Mouse (Mus musculus) lung, adult 10 weeks (tissue): ENCODE data around the gene Opa3. TPM values are rescaled to one million over a fixed set of nuclear protein-coding genes. Genes with fewer than 3 reads are reported as not detected.

ENCODE experiments used
- polyA plus RNA-seq: library from polyadenylated mRNA; stranded (reverse); fragments of 350-450 nt; fragmentation: Illumina TruSeq; extraction: RNeasy Lipid Tissue Mini Kit (QIAGEN cat#74804); gene quantifications from one replicate; pipeline ENCODE4 v1.2.3, GENCODE M21; 2014; ENCODE audit warnings: low read depth, low replicate concordance; ENCODE audit not compliant: insufficient read depth

The Opa3 gene
- 14.0 TPM for polyA plus RNA-seq

GRCm38 (mm10) chr7:19227883-19228792, at the start of gene Opa3:
Gene Opa3 (plus strand): TSS chr7:19228334.

GRCm38 (mm10) chr7:19211996-19212755, 16.0 kb upstream of the Opa3 start, which contains the start of gene Gpr4:
Gene Gpr4 (plus strand): TSS chr7:19212538.

DNA sequence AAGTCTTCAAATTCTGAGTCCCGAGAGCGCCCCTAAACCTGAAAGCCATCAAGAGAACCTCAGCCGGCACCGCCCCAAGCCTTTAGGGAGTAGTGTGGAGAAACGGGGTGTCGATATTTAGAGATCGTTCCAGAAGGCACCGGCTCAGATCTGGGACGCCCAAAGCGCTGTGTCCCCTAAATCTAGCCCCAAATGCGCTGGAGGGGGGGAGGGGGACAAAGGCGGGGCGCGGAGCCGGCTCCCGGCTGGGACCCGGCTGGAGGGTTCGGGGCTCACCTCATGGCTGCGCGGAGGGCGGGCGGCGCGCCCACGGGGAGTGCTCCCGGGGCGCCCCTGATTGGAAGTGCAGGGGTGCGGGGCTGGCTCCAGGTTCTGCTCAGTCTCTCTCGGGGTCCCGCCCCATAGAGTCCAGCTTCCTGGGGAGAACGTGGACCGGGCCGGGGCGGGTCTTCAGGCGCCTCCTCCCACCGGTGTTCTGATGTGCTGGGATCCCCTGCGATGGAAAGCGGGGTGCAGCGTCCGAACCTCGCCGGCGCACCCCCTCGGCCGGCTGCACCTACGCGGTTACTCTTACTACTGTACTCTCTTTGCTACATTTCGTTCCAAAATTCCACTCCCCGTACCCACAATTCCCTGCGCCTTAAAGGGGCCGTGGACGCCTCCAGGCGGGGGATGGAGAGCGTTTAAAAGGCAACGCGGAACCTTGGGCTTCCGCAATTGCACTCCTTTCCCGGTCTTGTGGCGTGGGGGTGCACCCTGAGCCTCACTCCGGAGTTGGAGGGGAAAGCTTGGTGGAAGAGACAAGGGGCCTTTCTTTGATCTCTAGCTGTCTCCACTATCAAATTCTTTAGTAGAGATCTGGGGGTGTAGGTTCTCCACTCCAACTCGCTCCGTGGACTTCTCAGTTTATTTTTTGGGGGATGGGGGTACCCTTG, 43.4 kb downstream of the Opa3 start, which contains the start of gene Vasp:
Gene Vasp, minus strand, starts transcription at position 580 of the 935 bp plus-strand sequence.

DNA sequence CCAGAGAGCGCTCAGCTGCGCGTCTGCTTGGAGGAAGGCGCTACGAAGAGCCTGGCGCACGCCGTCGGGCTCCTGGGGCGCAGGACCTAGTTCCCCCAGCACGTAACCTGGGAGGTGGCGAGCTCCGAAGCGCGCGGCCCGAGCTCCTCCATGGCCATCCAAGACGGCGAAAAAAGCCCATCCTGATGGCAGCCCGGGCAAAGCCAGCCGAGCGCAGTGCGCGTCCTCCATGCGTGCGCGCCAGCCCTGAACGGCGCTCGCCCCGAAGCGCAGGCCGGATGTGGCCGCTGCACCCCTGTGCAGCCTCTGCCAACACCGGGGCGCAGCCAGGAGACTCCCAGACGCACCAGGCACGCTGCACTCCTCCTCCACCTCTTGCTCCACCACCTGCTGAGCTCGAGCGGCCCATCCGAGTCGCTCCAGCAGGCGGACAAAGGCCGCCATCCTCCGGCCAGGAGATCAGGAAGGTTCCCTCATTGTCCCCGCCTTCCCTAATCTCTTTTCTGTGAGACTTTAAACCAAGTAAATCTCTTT, 51.5 kb downstream of the Opa3 start, which contains the start of gene Ppm1n:
Gene Ppm1n, minus strand, starts transcription at position 484 of the 534 bp plus-strand sequence.

GRCm38 (mm10) chr7:19282385-19282784, 54.3 kb downstream of the Opa3 start, which contains the start of gene Rtn2:
Gene Rtn2 (plus strand): TSS chr7:19282624.

Other genes starting within 250 kb of the Opa3 start
- gene Nanos2, start 240.9 kb upstream of the Opa3 start, polyA plus RNA-seq, result not detected
- gene Mypop, start 237.1 kb upstream of the Opa3 start, polyA plus RNA-seq, result 2.8 TPM
- 19.2 TPM for gene Irf2bp1, start 224.3 kb upstream of the Opa3 start, polyA plus RNA-seq
- 0.19 TPM for gene Foxa3, start 204.8 kb upstream of the Opa3 start, polyA plus RNA-seq
- 35.7 TPM for gene Sympk, start 204.0 kb upstream of the Opa3 start, polyA plus RNA-seq
- not detected for gene Rsph6a, start 173.6 kb upstream of the Opa3 start, polyA plus RNA-seq
- 27.0 TPM for gene Dmwd, start 152.1 kb upstream of the Opa3 start, polyA plus RNA-seq
- gene Dmpk, start 144.5 kb upstream of the Opa3 start, polyA plus RNA-seq, result 30.8 TPM
- 6.2 TPM for gene Six5, start 133.7 kb upstream of the Opa3 start, polyA plus RNA-seq
- not detected for gene Gm4969, start 110.0 kb upstream of the Opa3 start, polyA plus RNA-seq
- gene Fbxo46, start 108.5 kb upstream of the Opa3 start, polyA plus RNA-seq, result 5.1 TPM
- gene Qpctl, start 79.0 kb upstream of the Opa3 start, polyA plus RNA-seq, result 6.5 TPM
- gene Snrpd2, start 78.6 kb upstream of the Opa3 start, polyA plus RNA-seq, result 65.6 TPM
- gene Gipr, start 62.2 kb upstream of the Opa3 start, polyA plus RNA-seq, result 0.12 TPM
- 40.3 TPM for gene Eml2, start 51.9 kb upstream of the Opa3 start, polyA plus RNA-seq
- 4.3 TPM for gene Gpr4, start 15.8 kb upstream of the Opa3 start, polyA plus RNA-seq
- gene Vasp, start 43.5 kb downstream of the Opa3 start, polyA plus RNA-seq, result 88.6 TPM
- gene Ppm1n, start 51.7 kb downstream of the Opa3 start, polyA plus RNA-seq, result not detected
- gene Rtn2, start 54.3 kb downstream of the Opa3 start, polyA plus RNA-seq, result 22.9 TPM
- gene Fosb, start 81.7 kb downstream of the Opa3 start, polyA plus RNA-seq, result 1.3 TPM
- gene Ercc1, start 116.4 kb downstream of the Opa3 start, polyA plus RNA-seq, result 27.7 TPM
- 5.7 TPM for gene Cd3eap, start 131.1 kb downstream of the Opa3 start, polyA plus RNA-seq
- gene Ppp1r13l, start 131.4 kb downstream of the Opa3 start, polyA plus RNA-seq, result 2.5 TPM
- gene Ercc2, start 153.7 kb downstream of the Opa3 start, polyA plus RNA-seq, result 14.0 TPM
- 7.1 TPM for gene Klc3, start 175.8 kb downstream of the Opa3 start, polyA plus RNA-seq
- gene Ckm, start 176.4 kb downstream of the Opa3 start, polyA plus RNA-seq, result 26.2 TPM
- gene Mark4, start 230.5 kb downstream of the Opa3 start, polyA plus RNA-seq, result 9.0 TPM
- 1.3 TPM for gene Exoc3l2, start 235.0 kb downstream of the Opa3 start, polyA plus RNA-seq